Mouse (Mus musculus) retina, embryonic 14.5 days (tissue): ENCODE results near the gene Dkk2.
A peak's percentile ranks its signal among the peaks of the same experiment; 100 is the strongest.

Experiments
- DNase-seq: peaks from one replicate; pipeline ENCODE4 v3.0.0-alpha.2; 2015; ENCODE audit warnings: low spot score

Dkk2 gene

DNA sequence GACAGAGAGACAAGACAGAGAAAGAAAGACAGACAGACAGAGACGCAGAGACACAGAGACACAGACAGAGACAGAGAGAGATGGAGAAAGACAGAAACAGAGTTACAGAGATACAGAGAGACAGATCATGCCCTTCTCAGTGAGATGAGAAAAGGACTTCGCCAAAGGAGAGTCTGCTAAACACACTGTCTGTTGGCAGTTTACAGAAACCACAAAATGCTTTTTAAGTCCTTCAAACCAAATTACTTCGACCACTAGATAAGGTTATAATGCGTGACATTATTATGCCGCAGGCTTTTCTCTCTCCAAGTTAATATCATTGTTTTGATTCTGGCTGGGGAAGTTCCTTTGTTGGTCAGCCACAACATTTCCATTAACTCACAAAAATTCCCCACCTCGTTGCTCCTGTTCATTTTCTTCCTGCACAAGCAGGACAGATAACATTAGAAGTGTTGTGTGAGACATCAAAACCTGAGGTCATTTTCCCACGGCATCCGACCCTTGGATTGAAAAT lies 40.2 kb downstream of the Dkk2 start:
- no peak for DNase-seq

GRCm38 (mm10) chr3:132129730-132130274 lies 44.7 kb downstream of the Dkk2 start:
- DNase-seq = no peak

DNA sequence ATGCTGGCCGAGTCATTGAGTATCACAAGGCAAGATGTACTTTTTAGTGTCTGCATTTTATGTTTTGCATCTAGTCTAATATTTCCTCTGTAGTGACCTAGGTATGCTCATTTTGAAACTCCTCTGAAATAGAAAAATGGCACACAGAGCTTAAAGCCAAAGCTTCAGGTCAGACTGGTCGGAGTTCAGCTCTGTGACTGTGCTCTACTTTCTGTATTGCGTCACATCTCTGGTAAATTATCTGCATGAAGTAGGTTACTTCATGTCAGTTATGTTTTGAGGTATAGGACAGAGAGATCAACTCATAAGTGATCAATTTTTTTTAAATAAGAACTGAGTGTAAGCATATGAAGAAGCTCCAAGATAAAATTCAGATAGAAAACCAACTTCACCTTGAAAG lies 45.7 kb downstream of the Dkk2 start:
- no peak for DNase-seq

DNA sequence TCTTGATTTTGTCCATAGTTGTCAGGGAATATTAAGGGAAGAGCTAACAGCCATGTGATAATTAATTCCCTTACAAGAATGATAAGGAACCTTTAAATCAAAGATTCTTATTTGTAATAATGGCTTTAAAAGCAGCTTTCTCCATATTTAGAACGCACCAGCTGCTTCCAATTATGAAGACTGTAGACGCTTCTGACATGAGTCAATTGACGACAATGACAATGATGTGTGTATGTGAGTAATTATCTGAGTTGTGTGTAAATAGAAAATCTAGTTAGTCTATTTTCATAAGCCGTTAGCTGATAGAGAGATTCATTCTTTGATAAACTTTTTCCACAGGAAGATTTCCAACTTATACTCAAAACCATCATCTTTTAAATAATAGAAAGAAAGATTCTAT lies 46.8 kb downstream of the Dkk2 start:
- no peak for DNase-seq

DNA sequence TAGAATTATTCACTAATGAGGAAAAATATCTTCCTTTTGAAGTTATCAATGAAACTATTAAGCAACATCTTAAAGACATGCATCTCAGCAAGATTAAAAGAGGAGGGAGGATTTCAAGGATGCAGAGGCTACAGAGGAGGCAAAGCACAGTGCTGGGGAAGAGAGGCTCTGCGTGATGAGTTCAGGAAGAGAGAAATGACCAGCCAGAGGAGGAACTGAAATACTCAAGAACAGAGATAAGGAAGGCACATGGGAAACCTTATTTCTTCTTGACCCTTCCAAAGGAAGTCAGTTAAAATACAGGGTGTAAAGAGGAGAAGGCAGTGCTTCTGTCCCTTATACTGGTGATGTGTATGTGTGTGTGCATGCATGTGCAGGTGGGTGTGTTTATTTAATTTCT lies 49.4 kb downstream of the Dkk2 start:
- no peak for DNase-seq

DNA sequence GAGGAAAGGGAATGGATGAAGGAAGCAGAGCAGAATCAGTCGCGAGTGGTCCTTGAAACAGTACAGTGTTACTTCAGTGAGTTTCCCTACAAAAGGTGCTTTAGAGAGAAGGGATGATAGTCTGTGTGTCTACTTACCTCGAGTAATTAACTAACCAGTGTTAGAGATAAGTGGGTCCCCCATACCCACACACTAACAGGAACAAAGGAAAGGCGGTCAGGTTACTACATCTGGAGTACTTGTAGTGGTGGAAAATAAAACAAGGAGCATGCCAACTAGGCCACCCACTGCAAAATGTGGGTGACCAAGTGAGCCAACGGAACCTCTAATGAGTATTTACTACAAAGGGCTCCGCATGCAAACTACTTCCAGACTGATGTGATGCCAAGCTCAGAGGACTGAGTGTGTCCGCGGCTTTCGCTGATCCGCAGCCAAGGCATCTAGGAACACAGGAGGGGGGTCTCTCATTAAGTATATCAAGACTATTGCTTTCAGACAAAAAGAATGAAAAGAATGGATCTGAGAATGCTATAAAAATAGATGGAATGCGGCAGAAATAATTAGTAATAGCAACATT lies 52.8 kb downstream of the Dkk2 start:
- DNase-seq = no peak

DNA sequence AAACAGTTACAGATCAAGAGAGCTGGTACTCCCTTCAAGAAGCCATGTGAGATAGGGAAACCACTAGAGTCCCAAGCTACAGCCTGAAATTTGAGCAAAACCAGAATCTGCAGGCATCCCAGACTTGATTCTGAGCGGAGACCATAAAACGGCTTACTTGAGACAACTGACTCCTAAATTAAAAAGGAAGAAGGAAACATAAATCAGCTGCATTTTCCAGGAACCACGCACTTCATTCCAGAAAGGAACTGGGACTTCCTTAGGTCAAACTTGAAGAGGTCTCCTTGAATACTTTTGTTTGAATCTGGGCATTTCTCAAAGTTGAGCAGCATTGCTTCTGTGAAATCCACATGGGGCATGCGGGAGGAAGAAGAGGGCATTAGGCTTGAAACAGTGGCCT lies 55.9 kb downstream of the Dkk2 start:
- no peak for DNase-seq

DNA sequence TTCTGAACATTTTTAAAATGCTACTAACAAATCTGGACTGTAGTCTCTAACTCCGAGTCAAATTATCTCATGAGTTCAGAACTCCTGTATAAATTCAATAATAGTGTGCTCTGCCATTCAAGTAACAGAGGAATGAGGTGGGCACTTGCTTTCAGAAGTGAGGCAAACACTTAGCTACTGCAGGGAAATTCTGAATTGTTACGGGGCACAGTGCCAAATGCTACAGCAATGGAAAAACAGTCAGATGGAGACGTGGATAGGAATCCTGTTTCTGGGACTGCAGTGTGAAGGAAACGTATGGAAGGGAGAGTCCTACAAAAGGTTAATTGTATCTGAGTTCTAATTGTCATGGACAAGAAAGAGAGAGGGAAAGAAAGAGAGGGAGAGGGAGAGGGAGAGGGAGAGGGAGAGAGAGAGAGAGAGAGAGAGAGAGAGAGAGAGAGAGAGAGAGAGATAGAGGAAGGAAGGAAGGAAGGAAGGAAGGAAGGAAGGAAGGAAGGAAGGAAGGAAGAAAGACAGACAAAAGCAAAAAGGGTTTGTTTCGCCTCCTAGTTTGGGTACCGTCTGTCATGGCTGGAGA lies 64.4 kb downstream of the Dkk2 start:
- DNase-seq = no peak

DNA sequence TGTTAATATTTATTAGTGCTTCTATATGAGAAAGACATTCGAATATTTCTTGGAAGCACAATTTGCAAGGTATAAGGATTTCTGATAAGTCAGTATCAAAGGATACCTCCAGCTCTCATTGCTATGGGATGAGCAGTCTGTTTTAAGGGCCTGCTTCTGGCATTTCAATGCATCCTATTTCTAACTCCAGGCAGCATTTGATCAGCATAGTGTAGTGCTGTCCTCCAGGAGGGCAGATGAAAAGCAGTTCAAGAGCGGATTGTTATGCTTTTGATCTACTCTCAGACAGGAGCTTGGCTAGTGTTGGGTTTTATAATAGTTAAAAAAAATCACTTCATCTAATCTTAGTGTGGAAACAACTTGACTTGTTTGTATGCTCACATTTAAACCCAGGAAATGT lies 73.7 kb downstream of the Dkk2 start:
- DNase-seq = no peak

DNA sequence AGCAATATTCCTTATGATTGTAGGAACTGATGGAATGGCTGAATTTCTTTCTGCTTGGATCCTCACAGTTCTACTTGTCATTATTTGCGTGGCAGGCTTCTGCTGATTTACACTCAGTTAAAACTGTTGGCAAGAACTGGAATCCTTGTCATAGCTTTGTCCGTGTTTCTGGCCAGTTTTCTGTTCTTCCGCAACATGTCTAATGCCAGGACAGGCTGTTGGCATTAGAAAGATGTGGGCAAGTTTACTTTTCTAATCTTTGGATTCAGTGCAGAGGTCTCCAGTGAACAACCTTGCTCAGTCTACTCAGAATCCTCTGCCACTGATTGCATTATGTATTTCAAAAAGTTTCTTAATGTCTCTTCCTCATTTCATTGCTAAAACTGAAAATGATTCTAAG lies 83.8 kb downstream of the Dkk2 start:
- no peak for DNase-seq

DNA sequence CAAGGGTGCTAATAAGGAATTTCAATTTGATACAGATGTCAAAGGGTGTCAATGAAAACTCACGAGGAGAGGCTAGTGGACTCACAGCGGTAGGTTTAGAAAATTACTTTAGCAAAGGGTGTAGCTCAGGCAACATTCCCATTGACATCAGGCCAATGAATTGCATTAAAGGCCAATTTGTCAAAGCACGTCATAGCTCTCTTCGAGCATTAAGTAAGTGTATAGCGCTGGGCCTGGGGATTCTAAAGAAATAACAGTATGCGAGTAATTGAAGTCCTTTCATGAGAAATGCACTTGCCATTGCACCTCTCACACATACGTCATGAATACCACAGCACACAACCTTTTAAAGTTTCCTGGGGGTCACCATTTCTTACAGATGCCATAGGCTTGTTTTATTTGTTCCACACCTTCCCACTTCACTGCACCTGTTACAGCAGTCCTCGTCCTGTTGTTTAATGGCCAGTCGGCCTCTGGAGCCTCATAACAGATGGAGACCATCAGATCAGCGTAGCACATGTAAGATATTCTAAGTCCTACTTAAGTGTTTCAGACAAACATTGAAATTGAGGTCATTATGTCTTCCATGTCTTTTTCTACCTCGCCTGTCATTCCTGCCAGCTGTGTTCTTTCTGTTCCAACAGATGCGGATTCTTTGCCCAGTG lies 101.9 kb downstream of the Dkk2 start:
- no peak for DNase-seq

GRCm38 (mm10) chr3:132201950-132202349 lies 116.9 kb downstream of the Dkk2 start:
- no peak for DNase-seq

GRCm38 (mm10) chr3:132202665-132203064 lies 117.6 kb downstream of the Dkk2 start:
- DNase-seq = no peak

DNA sequence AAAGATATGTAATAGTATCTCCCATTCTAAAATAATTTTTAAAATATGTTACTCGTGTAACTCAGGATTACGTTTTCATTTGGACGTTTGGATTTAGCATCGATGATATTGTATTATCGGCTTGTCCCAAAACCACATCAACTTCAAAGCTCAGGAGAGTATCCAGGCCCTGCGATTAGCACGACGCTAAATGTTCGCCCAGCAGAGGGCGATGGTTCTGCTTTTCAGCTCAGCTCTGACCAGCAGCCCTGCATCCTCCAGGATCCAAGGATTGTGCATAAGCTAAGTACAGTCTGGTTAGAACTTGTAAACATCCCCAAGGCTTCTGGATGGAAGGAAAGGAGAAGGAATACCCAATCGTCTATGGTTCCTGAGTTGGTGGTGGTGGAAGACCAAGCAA lies 122.4 kb downstream of the Dkk2 start:
- peak; percentile 78 for DNase-seq

GRCm38 (mm10) chr3:132211260-132211659 lies 126.2 kb downstream of the Dkk2 start:
- DNase-seq = no peak

- DNase-seq = no peak
These were observed 134.9 kb downstream of the Dkk2 start for GRCm38 (mm10) chr3:132219977-132220487.

DNA sequence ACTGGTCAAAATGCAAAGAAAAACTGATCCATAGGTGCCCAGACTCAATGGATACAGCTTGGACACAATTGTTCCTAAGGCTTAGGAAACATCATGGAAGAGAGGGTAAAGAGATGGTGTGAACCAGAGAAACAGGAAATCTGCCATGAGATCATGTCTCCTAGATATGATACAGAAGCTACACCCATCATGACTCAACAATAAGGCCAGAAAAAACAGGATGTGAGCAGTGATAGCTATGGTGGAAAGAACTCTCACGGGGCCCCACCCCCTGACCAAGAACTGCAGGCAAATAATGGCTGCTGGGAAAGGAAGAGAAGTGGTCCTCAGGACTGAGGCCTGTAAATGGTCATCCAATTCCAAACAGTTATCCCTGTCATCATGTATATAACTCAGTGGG lies 142.5 kb downstream of the Dkk2 start:
- DNase-seq = no peak
